Mouse (Mus musculus) hindbrain, embryonic 11.5 days (tissue): ENCODE results near the gene Sfrp5. TPM values are rescaled to one million over a fixed set of nuclear protein-coding genes. Genes with fewer than 3 reads are reported as not detected.
A peak's percentile ranks its signal among the peaks of the same experiment; 100 is the strongest.

Experiments
- ATAC-seq: fragments of 200-750 bp; cut with Nextera tagmentation; 2 replicates; pipeline ENCODE4 v1.8.0; 2017; ENCODE audit warnings: mild to moderate bottlenecking, moderate TSS enrichment, moderate library complexity; ENCODE audit not compliant: low FRiP score
- DNase-seq: peaks from one replicate; pipeline ENCODE4 v3.0.0-alpha.2; 2015; ENCODE audit warnings: low spot score
- H3K27ac ChIP-seq: fragments of 300-500 bp; sonication (generic); 2 replicates; pipeline ENCODE4 v1.5.1; 2014; ENCODE audit warnings: mild to moderate bottlenecking, low read depth, low read length
- H3K27me3 ChIP-seq: fragments of 300-500 bp; sonication (generic); 2 replicates; pipeline ENCODE4 v1.6.1; 2014; ENCODE audit warnings: mild to moderate bottlenecking, low read length, moderate library complexity, mixed read lengths; ENCODE audit not compliant: control insufficient read depth, insufficient read depth
- H3K36me3 ChIP-seq: fragments of 300-500 bp; sonication (generic); 2 replicates; pipeline ENCODE4 v1.6.1; 2014; ENCODE audit warnings: mild to moderate bottlenecking, low read length, moderate library complexity, mixed read lengths; ENCODE audit not compliant: control insufficient read depth, insufficient read depth
- H3K4me1 ChIP-seq: fragments of 300-500 bp; sonication (generic); replicated peaks from 2 replicates; pipeline ENCODE4 v1.6.1; 2014; ENCODE audit warnings: low read length, mixed read lengths; ENCODE audit not compliant: control insufficient read depth, insufficient read depth
- H3K4me2 ChIP-seq: fragments of 300-500 bp; sonication (generic); replicated peaks from 2 replicates; pipeline ENCODE4 v1.6.1; 2014; ENCODE audit warnings: mild to moderate bottlenecking, low read depth, low read length
- H3K4me3 ChIP-seq: fragments of 300-500 bp; sonication (generic); 2 replicates; pipeline ENCODE4 v1.5.1; 2014; ENCODE audit warnings: low read depth, low read length
- H3K9ac ChIP-seq: fragments of 300-500 bp; sonication (generic); 2 replicates; pipeline ENCODE4 v1.6.1; 2014; ENCODE audit warnings: low read depth, low read length
- H3K9me3 ChIP-seq: fragments of 300-500 bp; sonication (generic); 2 replicates; pipeline ENCODE4 v1.6.1; 2016; ENCODE audit warnings: low read length; ENCODE audit not compliant: control insufficient read depth
- WGBS: fragments of 180-500 bp; shearing (Covaris S2); extraction: QIAGEN DNeasy Blood & Tissue Kit; methylation state at CpG from one replicate; pipeline ENCODE4 v1.1.7; 2014; 5-methylcytosine and 5-hydroxymethylcytosine counted together
- polyA plus RNA-seq: library from polyadenylated mRNA; unstranded; fragments of >200 nt; fragmentation: Nextera tagmentation; extraction: Ambion mirVana; gene quantifications from 2 replicates; pipeline ENCODE4 v1.2.1, GENCODE M21; 2014

Sfrp5 gene
- polyA plus RNA-seq, 1 experiment from 2014 or later = 0.80 TPM

DNA sequence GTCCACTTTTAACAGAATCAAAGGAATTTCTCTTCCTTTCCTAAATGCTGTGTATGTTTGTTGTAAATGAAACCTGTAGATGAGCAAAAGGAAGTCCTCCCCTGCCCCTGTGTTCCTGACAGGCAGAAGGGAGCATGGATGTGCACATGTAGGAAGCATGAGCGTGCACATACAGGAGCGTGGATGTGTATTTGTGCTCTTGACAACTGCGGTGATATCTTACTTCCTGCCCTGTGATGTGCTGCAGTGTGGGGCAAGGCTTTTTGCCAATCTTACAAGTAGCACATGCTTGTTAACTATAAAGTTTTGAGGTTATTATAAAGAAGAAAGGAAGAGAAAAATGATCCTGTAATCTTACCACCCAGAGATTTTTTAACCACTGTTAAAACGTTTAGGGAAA lies 12.3 kb downstream of the Sfrp5 start:
- no peaks in the 10 kb centered on the region; the same call in 1 of the 2 replicates for H3K36me3 ChIP-seq

DNA sequence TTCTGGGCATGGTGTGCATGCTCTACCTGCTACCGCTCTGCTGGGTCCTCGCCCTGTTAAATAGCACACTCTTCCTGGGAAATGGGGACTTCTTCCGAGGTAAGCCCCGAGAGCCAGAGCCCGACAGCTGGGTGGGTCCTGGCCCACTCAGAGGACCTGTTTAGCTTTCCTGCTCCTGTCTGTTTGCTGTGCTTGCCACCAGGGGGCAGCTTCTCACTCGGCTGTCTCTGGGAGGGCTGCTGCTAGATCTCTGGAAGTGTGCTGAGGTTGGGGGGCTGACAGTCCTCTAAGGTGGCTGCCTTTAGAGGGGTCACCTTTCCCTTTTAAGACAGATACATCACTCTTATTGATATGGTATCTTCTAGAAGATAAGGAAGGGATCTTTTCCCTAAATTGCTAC lies 19.4 kb downstream of the Sfrp5 start:
- Histone ChIP-seq H3K4me2 (no peak overlapping the region), H3K36me3 (peaks cover 4% of the 10 kb centered on the region; the same call in 1 of the 2 replicates), H3K4me3 (no peak overlapping the region), H3K27me3 (no peaks in the 10 kb centered on the region), H3K27ac (no peak overlapping the region), H3K9ac (no peak overlapping the region), H3K4me1 (no peaks in the 10 kb centered on the region), H3K9me3 (no peaks in the 10 kb centered on the region)
- DNase-seq (peak; percentile 42), ATAC-seq (no peak)
- 66% methylated on average over 6 of the region's 6 CpGs for WGBS

More for the DNA sequence above, 12.3 kb downstream of the Sfrp5 start:
- no peak overlapping the region for H3K4me3 ChIP-seq
- DNase-seq = no peak
- WGBS = 89% methylated on average over 4 of the region's 4 CpGs
- ATAC-seq = no peak
- no peaks in the 10 kb centered on the region for H3K4me1 ChIP-seq
- H3K4me2 ChIP-seq = no peak overlapping the region
- H3K9ac ChIP-seq = no peak overlapping the region
- no peaks in the 10 kb centered on the region for H3K9me3 ChIP-seq
- H3K27me3 ChIP-seq = no peaks in the 10 kb centered on the region
- no peak overlapping the region for H3K27ac ChIP-seq

- WGBS = 93% methylated on average over 14 of the region's 14 CpGs
- Histone ChIP-seq H3K4me2 (no peak overlapping the region), H3K4me1 (no peaks in the 10 kb centered on the region)
Observed at GRCm38 (mm10) chr19:42179356-42179755, 22.7 kb downstream of the Sfrp5 start.

DNA sequence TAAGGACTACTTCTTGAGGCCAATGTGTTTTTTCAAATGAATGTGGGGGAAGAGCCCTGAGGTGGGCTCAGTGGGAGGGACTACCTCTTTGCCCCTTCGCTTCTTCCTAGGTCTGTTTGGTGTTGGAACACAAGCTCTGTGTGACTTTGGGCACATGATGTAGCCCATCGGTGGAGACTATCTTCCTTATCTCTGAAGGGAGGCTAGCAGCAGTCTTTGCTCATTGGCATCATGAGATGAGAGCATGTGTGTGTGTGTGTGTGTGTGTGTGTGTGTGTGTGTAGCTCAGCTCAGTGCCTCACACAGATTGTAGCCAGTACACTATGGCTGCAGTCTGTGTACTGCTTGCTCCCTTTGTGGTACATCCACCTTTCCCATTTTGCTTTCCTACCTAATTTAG lies 24.6 kb downstream of the Sfrp5 start:
- Histone ChIP-seq H3K4me2 (no peak overlapping the region), H3K27ac (no peak overlapping the region), H3K4me3 (no peak overlapping the region), H3K27me3 (no peaks in the 10 kb centered on the region), H3K36me3 (peaks cover 4% of the 10 kb centered on the region; the same call in 1 of the 2 replicates), H3K9me3 (no peaks in the 10 kb centered on the region), H3K9ac (no peak overlapping the region), H3K4me1 (no peaks in the 10 kb centered on the region)
- no peak for DNase-seq
- WGBS = 100% methylated on average over 2 of the region's 2 CpGs
- no peak for ATAC-seq

More at GRCm38 (mm10) chr19:42179356-42179755, 22.7 kb downstream of the Sfrp5 start:
- no peaks in the 10 kb centered on the region for H3K9me3 ChIP-seq
- H3K36me3 ChIP-seq = peaks cover 4% of the 10 kb centered on the region; the same call in 1 of the 2 replicates
- H3K27me3 ChIP-seq = no peaks in the 10 kb centered on the region
- DNase-seq (no peak), ATAC-seq (no peak)
- no peak overlapping the region for H3K27ac ChIP-seq
- no peak overlapping the region for H3K9ac ChIP-seq
- no peak overlapping the region for H3K4me3 ChIP-seq

DNA sequence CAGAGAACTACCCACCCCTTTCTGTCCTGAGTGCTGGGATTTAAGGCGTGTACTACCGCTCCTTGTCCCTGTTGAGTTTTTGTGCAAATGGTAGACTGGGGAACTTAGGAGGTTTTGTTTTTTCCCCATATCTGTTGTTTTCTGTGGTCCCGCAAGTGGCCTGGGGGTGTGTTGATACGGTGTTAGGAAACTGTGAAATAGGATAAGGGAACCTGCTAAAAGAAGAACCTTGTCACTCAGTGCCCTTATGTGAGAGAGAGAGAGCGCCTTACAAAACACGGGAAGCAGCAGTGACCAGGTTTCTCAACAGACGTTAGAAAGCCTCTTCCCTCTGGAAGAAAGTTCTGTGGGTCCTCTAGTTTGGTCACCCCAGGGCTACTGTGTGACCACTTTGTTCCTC lies 25.2 kb downstream of the Sfrp5 start:
- Histone ChIP-seq H3K27ac (no peak overlapping the region), H3K36me3 (peaks cover 4% of the 10 kb centered on the region; the same call in 1 of the 2 replicates), H3K4me2 (no peak overlapping the region), H3K9ac (no peak overlapping the region), H3K27me3 (no peaks in the 10 kb centered on the region), H3K9me3 (no peaks in the 10 kb centered on the region), H3K4me1 (no peaks in the 10 kb centered on the region), H3K4me3 (no peak overlapping the region)
- WGBS = 86% methylated on average over 7 of the region's 7 CpGs
- no peak for ATAC-seq
- no peak for DNase-seq

DNA sequence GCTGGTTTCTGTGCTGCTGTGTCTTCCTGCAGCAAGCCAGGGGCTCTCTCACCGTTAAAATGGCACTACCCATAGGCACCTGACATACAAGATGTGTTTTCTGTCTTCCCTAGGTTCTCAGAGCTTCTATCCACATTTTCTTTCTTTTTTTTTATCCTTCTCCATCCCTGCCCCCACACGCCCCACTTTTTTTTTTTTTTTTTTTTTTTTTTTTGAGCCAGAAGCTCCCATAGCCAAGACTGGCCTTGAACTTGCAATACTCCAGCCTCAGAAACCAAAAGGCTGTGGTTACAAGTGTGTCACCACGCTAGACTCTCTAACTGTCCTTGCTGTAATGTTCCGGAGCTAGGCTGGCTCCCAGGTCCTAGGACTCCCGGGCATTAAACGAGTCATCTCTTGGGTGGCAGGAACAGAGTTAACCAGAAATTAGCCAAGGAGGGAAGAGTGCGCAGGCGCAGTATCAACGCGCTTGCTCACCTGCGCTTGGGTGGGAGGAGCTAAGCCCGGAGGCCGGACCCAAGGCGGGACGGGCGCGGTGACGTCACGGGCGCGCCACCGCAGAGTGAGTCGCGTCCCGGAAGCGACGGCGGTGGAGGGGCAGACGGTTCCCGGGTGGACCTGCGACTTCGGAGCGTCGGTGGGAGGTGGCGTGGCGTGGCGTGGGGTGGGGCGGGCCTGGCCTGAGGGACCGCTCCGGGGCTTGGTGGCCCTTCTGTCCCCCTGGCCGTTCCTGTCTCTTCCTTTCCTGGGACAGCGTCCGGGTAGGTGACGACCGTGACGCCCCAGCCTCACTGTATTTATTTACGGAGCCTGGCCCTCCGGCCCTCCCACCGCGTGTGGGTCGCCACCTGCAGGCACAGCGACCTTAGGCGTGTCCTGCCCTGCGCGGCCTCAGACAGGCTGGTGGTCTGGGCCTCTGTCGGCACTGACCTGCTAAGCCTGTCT lies 31.8 kb downstream of the Sfrp5 start:
- H3K36me3 ChIP-seq = no peaks in the 10 kb centered on the region
- 0 out of 2 replicates have a peak, but pooled peaks cover 7% of the 10 kb centered on the region for H3K27me3 ChIP-seq
- ATAC-seq = peak; percentile 92
- peak overlapping the region; percentile 90 for H3K9ac ChIP-seq
- peak overlapping the region; percentile 47; the same call in 1 of the 2 replicates for H3K27ac ChIP-seq
- WGBS = 2% methylated on average over 52 of the region's 56 CpGs
- H3K4me1 ChIP-seq = peaks cover 6% of the 10 kb centered on the region; the same call in 1 of the 2 replicates
- peak overlapping the region; percentile 92 for H3K4me3 ChIP-seq
- DNase-seq = peak; percentile 96
- H3K9me3 ChIP-seq = no peaks in the 10 kb centered on the region
- H3K4me2 ChIP-seq = peak overlapping the region; percentile 92

GRCm38 (mm10) chr19:42169322-42169975 lies 32.6 kb downstream of the Sfrp5 start:
- Histone ChIP-seq H3K4me2 (no peak overlapping the region), H3K9ac (no peak overlapping the region)
- WGBS = 79% methylated on average over 10 of the region's 10 CpGs

GRCm38 (mm10) chr19:42167489-42167888 lies 34.6 kb downstream of the Sfrp5 start:
- 62% methylated on average over 9 of the region's 9 CpGs for WGBS
- H3K4me1 ChIP-seq = peaks cover 6% of the 10 kb centered on the region; the same call in 1 of the 2 replicates
- H3K9me3 ChIP-seq = no peaks in the 10 kb centered on the region
- H3K27ac ChIP-seq = no peak overlapping the region
- H3K4me2 ChIP-seq = no peak overlapping the region
- H3K9ac ChIP-seq = no peak overlapping the region
- 0 out of 2 replicates have a peak, but pooled peaks cover 7% of the 10 kb centered on the region for H3K27me3 ChIP-seq
- no peaks in the 10 kb centered on the region for H3K36me3 ChIP-seq
- ATAC-seq (no peak), DNase-seq (no peak)
- no peak overlapping the region for H3K4me3 ChIP-seq

More at GRCm38 (mm10) chr19:42169322-42169975, 32.6 kb downstream of the Sfrp5 start:
- Histone ChIP-seq H3K4me1 (peaks cover 6% of the 10 kb centered on the region; the same call in 1 of the 2 replicates), H3K27me3 (0 out of 2 replicates have a peak, but pooled peaks cover 7% of the 10 kb centered on the region), H3K36me3 (no peaks in the 10 kb centered on the region), H3K27ac (no peak overlapping the region), H3K4me3 (no peak overlapping the region), H3K9me3 (no peaks in the 10 kb centered on the region)
- ATAC-seq (no peak), DNase-seq (no peak)
